Mouse (Mus musculus) erythroblast, embryonic 14.5 days (primary cell): ENCODE data around the gene Slc30a2. TPM values are rescaled to one million over a fixed set of nuclear protein-coding genes. Genes with fewer than 3 reads are reported as not detected.
"Not testable (repeated sequence)": the region's sequence is repeated elsewhere in the genome, so short reads cannot be mapped to it uniquely, and the experiment has no call there.

ENCODE experiments used
- H3K27me3 ChIP-seq: 2 replicates; pipeline ENCODE4 v1.6.1; 2012; ENCODE audit warnings: inconsistent platforms; ENCODE audit not compliant: control insufficient read depth
- H3K36me3 ChIP-seq: 2 replicates; pipeline ENCODE4 v1.6.1; 2012; ENCODE audit warnings: mild to moderate bottlenecking, inconsistent platforms; ENCODE audit not compliant: control insufficient read depth
- H3K4me1 ChIP-seq: 2 replicates; pipeline ENCODE4 v1.6.1; 2012; ENCODE audit warnings: inconsistent platforms; ENCODE audit not compliant: control insufficient read depth
- H3K4me3 ChIP-seq: replicated peaks from 2 replicates; pipeline ENCODE3; 2012; ENCODE audit warnings: moderate library complexity, mild to moderate bottlenecking, inconsistent platforms
- H3K9me3 ChIP-seq: 2 replicates; pipeline ENCODE4 v1.6.1; 2012; ENCODE audit warnings: low read length, inconsistent platforms, mixed read lengths; ENCODE audit not compliant: control insufficient read depth
- GATA1 ChIP-seq: IDR thresholded peaks from 2 replicates; pipeline ENCODE4 v1.6.1; 2012; ENCODE audit warnings: low read length, inconsistent platforms, mixed read lengths
- TAL1 ChIP-seq: IDR thresholded peaks from 3 replicates; pipeline ENCODE4 v1.6.1; 2012; ENCODE audit warnings: low read length, inconsistent platforms, mixed read lengths
- polyA plus RNA-seq: library from polyadenylated mRNA; stranded (reverse); fragments of >175 nt; gene quantifications from 2 replicates; pipeline ENCODE4 v1.2.3, GENCODE M21; 2012

Slc30a2 gene
- polyA plus RNA-seq, 1 experiment: not detected

DNA sequence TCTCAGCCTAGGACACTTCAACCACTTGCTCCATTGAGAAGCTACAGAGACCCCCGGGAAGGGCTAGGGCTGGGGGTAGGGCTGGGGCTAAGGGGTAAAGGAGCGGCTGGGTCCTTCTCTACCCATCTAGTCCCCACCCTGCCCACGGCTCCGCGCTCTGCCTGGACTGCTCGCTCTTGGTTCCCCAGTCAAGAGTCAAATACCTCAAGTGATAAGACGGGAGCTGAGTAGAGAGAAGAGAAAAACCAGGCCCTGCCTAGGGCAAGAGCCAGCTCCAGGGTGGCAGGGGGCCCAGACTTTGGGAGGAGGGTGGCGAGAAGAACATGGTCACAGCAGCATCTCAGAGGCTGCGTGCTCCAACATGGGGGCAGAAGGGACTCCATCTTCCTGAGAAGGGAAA lies 27.5 kb upstream of the Slc30a2 start:
- H3K9me3 ChIP-seq: peaks cover 3% of the 10 kb centered on the region
- H3K4me3 ChIP-seq: no peak overlapping the region
- H3K4me1 ChIP-seq: no peaks in the 10 kb centered on the region
- peaks cover 2% of the 10 kb centered on the region; the same call in 1 of the 2 replicates for H3K27me3 ChIP-seq
- no peak for TF ChIP-seq TAL1
- TF ChIP-seq GATA1: no peak
- no peaks in the 10 kb centered on the region for H3K36me3 ChIP-seq

DNA sequence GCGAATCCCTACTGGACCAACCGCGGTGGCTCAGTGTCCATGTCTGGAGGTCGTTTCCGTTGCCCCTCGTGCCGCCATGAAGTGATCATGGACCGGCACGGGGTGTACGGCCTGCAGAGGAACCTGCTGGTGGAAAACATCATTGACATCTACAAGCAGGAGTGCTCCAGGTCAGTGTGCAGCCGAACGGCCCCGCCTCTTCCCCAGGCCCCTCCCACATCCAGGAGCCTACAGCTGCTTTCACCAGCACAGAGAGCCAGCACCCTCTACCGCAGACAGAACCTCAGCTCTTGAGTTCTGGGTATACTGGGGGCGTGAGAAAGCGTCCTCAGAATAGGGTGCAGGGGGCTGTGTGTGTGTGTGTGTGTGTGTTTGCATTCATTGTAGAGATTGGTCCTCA lies 26.6 kb upstream of the Slc30a2 start:
- Histone ChIP-seq H3K27me3 (peaks cover 2% of the 10 kb centered on the region; the same call in 1 of the 2 replicates), H3K4me3 (no peak overlapping the region), H3K4me1 (no peaks in the 10 kb centered on the region), H3K9me3 (peaks cover 3% of the 10 kb centered on the region), H3K36me3 (no peaks in the 10 kb centered on the region)
- TF ChIP-seq TAL1 (no peak), GATA1 (no peak)

DNA sequence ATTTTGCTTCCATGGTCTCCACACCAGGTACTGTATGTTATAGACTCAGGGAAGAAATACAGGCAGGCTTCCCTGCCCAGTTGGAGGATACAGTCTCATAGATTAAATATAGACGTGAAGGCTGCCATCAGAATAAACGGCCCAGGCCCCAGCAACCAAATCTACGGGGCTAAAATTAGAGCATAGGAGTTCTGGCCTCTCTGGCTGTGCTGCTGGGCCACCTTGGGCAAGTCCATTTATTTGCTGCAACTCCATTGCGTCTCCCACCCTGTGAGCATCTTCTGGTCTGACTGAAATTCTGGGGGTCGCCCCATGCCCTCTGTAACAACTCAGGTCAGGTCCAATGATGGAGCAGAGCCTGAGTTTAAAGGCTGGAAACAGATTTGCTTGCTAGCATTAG lies 23.9 kb upstream of the Slc30a2 start:
- Histone ChIP-seq H3K4me1 (no peaks in the 10 kb centered on the region), H3K4me3 (no peak overlapping the region), H3K36me3 (no peaks in the 10 kb centered on the region)

DNA sequence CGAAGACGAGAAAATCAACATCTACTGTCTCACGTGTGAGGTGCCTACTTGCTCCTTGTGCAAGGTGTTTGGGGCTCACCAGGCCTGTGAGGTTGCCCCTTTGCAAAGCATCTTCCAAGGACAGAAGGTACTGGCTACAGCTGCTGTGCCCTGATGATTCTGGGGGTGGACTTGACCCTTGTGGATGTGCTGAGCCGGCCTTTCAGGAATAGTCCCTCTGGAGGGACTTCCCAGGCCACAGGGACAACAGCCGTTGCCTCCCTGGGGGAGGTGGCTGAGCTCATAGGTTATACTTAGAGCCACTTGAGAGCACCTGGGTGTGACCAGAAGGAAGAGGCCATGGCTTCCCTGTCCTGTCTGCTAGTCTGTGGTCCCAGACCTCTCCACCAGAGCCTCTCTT lies 23.3 kb upstream of the Slc30a2 start:
- H3K4me3 ChIP-seq: no peak overlapping the region
- TF ChIP-seq GATA1 (no peak), TAL1 (no peak)
- no peaks in the 10 kb centered on the region for H3K9me3 ChIP-seq
- no peaks in the 10 kb centered on the region for H3K36me3 ChIP-seq
- H3K27me3 ChIP-seq: peaks cover 2% of the 10 kb centered on the region; the same call in 1 of the 2 replicates
- H3K4me1 ChIP-seq: no peaks in the 10 kb centered on the region

More for the DNA sequence above, 23.9 kb upstream of the Slc30a2 start:
- no peaks in the 10 kb centered on the region for H3K9me3 ChIP-seq
- no peak for TF ChIP-seq TAL1
- TF ChIP-seq GATA1: no peak
- peaks cover 2% of the 10 kb centered on the region; the same call in 1 of the 2 replicates for H3K27me3 ChIP-seq

DNA sequence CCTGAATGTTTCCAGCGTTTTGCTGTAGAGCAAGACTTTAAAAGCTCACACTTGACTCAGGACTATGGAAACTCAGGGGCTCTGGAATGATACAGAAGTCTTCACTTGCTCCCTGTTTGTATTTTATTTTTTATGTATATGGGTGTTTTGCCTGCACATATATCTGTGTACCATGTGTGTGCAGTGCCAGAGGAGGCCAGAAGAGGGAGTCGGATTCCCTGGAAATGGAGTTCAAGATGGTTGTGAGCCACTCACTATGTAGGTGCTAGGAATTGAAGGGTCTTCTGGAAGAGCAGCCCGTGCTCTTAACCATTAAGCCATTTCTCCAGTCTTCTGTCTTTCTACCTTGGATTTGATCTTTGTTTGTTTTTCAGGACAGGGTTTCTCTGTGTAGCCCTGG lies 21.5 kb upstream of the Slc30a2 start:
- no peaks in the 10 kb centered on the region for H3K4me1 ChIP-seq
- TF ChIP-seq TAL1: no peak
- TF ChIP-seq GATA1: no peak
- no peaks in the 10 kb centered on the region for H3K27me3 ChIP-seq
- H3K36me3 ChIP-seq: no peaks in the 10 kb centered on the region
- H3K9me3 ChIP-seq: no peaks in the 10 kb centered on the region
- H3K4me3 ChIP-seq: no peak overlapping the region

DNA sequence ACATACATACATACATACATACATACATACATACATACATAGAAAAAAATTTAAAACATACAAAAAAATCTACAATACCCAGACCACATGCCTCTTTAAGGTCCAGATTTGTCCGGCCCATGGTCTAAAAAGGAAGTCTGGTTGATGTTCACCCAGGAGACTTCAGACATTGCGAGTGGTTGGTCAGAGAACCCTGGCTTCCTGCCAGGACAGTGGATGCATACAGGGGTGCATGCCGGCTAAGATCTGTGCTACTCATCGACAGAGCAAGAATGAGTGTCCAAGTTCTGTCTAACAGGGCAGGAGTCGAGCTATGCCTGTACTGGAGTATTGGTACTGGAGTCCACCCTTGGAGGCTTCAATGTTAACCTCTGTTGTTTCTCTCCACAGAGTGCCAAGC lies 18.3 kb upstream of the Slc30a2 start:
- no peaks in the 10 kb centered on the region for H3K9me3 ChIP-seq
- H3K4me1 ChIP-seq: no peaks in the 10 kb centered on the region
- H3K36me3 ChIP-seq: no peaks in the 10 kb centered on the region
- no peak overlapping the region for H3K4me3 ChIP-seq
- TF ChIP-seq GATA1 (no peak), TAL1 (no peak)
- H3K27me3 ChIP-seq: no peaks in the 10 kb centered on the region

DNA sequence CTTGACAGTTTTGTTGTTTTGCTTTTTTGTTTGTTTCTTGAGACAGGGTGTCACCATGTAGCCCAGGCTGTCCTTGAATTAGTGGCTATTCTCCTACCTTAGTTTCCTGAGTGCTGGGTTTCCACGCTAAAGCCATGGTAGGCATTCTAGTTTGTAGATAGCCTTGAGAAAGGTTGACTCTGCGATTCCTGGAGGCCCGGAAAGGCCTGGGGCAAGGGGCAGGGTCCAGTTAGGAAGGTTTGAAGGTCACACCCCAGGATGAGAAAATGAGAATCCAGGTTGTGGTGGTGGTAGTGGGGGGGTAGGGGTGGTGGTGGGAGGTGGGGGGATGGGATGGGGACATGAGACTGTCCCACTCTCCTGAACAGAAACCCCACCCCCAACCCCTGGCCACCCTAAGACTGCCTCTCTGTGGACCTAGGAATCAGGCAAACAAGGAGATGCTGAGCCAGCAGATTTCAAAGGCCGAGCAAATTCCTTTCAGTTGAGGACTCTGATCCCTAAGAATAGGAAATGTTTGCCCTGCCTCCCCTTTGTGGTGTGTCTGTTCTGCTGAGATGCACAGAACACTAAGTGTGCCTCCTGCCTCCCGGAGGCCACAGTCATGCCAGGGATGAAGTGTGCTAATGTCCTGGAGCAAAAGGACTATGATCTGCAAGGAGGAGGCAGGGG lies 16.0 kb upstream of the Slc30a2 start:
- H3K9me3 ChIP-seq: no peaks in the 10 kb centered on the region
- TF ChIP-seq TAL1 (no peak), GATA1 (no peak)
- H3K4me1 ChIP-seq: no peaks in the 10 kb centered on the region
- no peak overlapping the region for H3K4me3 ChIP-seq
- H3K36me3 ChIP-seq: no peaks in the 10 kb centered on the region
- H3K27me3 ChIP-seq: no peaks in the 10 kb centered on the region

DNA sequence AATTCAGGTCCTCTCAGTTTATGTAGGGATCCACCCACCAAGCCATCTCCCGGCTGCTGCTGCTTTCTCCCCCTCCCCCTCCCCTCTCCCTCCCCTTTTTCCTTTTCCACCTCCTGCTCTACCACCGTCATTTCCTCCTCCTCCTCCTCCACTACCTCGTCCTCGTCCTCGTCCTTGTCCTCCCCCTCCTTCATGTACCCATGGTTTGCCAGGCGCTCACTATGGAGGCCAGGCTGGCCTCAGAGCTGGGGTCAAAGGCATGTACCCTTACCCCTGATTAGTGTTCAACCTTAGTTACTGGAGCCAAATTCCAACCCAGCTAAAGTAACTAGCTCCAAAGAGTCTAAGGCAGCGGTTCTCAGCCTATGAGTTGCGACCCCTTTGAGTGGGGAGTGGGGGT lies 14.8 kb upstream of the Slc30a2 start:
- Histone ChIP-seq H3K4me1 (no peaks in the 10 kb centered on the region), H3K4me3 (no peak overlapping the region), H3K27me3 (no peaks in the 10 kb centered on the region), H3K9me3 (no peaks in the 10 kb centered on the region), H3K36me3 (no peaks in the 10 kb centered on the region)
- TF ChIP-seq GATA1: no peak
- no peak for TF ChIP-seq TAL1

DNA sequence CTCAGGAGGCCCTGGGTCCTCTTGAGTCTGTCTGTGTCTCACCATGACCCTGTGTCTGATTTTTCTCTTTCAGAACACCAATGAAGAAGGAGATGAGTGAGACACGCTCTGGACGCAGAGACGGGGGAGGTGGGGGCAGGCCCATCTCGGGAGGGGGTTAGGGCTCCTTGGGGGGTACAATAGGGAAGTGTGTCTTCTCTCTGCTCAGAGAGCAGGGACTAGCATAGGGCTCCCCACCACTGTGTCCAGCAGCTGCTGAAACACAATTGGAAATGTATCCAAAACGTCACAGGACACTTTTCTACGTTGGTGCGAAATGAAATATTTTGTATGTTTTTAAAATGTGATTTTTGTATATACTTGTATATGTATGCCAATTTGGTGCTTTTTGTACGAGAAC lies 14.1 kb upstream of the Slc30a2 start:
- Histone ChIP-seq H3K36me3 (no peaks in the 10 kb centered on the region), H3K27me3 (no peaks in the 10 kb centered on the region), H3K9me3 (no peaks in the 10 kb centered on the region), H3K4me1 (no peaks in the 10 kb centered on the region), H3K4me3 (no peak overlapping the region)
- TF ChIP-seq TAL1 (no peak), GATA1 (no peak)

DNA sequence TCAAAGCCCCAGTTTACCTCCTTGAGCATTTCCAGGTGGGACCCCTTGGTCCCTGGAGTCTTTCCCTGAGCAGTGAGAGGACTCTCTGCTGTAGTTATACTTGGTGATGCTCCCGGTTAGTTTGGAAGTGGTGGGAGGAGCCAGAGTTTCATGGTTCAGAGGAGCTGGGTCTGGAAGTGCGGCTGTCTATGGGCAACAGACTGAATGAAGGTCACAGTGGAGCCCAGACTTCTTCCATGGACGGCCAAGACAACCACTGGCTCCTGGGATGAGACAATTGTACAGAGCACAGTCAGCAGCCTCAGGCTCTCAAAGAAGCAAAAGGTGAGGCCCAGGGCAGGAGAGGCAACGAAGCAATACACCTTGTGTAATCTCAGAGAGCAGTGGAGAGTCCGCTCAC lies 12.7 kb upstream of the Slc30a2 start:
- Histone ChIP-seq H3K36me3 (no peaks in the 10 kb centered on the region), H3K4me3 (no peak overlapping the region), H3K27me3 (no peaks in the 10 kb centered on the region), H3K9me3 (no peaks in the 10 kb centered on the region), H3K4me1 (no peaks in the 10 kb centered on the region)
- TF ChIP-seq GATA1 (no peak), TAL1 (no peak)

DNA sequence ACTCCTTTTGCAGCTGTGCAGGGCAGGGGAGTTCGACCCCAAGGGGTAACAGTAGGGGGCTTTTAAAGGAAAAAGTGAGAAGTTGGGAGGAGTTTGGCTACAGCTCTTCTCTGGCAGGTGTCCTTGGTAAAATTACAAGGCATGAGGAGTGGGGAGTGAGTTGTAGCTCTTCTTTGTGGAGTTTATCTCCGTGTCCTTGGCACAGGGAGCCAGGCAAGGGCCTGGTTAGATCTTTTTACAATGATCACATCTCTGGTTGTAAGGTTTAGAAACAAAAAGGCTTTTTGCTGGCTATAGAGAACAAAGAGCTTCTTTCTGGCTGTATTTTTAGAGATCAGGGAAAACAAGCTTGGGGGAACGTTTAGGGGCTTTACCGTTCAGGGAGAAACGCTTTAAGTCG lies 1.8 kb upstream of the Slc30a2 start:
- not testable (repeated sequence) for H3K4me1 ChIP-seq
- peaks cover 48% of the 10 kb centered on the region for H3K27me3 ChIP-seq

More for the DNA sequence above, 1.8 kb upstream of the Slc30a2 start:
- peaks cover 12% of the 10 kb centered on the region for H3K9me3 ChIP-seq
- H3K4me3 ChIP-seq, H3K36me3 ChIP-seq: not testable (repeated sequence)
